Mouse (Mus musculus): ENCODE data around the gene Shc2. TPM values are rescaled to one million over a fixed set of nuclear protein-coding genes. Genes with fewer than 3 reads are reported as not detected.

Gene Shc2
- total RNA-seq, 1 experiment: 4.3 TPM

- H3K36me3 ChIP-seq (ENCODE audit: control insufficient read depth, insufficient read depth, low read length, poor library complexity, severe bottlenecking): no peaks in the 10 kb centered on the region
- H3K4me1 ChIP-seq (ENCODE audit: control insufficient read depth in 2 of 2, insufficient read depth in 2 of 2, low read length in 2 of 2, poor library complexity in 1 of 2): peaks cover 7 to 25% of the 10 kb centered on the region in 2 experiments; a peak in 3 of 4 replicates
- DNase-seq (ENCODE audit: low read depth, low spot score): no peak
- TF ChIP-seq CHD2 (IDR thresholded peaks at IDR 0.05; ENCODE audit: low read depth, low read length) (no peak), MAFK (IDR thresholded peaks at IDR 0.05; ENCODE audit: insufficient read depth, low read depth, low read length) (no peak)
- H3K9ac ChIP-seq (ENCODE audit: insufficient read depth, low read depth, low read length, poor library complexity, severe bottlenecking): no peak overlapping the region
- no peak overlapping the region for H3K4me3 ChIP-seq (ENCODE audit: insufficient read depth in 1 of 2, low read depth in 1 of 2, low read length in 2 of 2, poor library complexity in 1 of 2, severe bottlenecking in 1 of 2)
- H3K9me3 ChIP-seq (ENCODE audit: control insufficient read depth, insufficient read depth, low read depth, low read length): no peaks in the 10 kb centered on the region
- in situ Hi-C loops (cut with MboI; ENCODE audit: low sequenced_read_pairs in 2 of 2, unreplicated experiment in 2 of 2): no loop called here
- no peak overlapping the region for H3K27ac ChIP-seq (ENCODE audit: insufficient read depth, low read depth, low read length, poor library complexity, severe bottlenecking)
Observed at GRCm38 (mm10) chr10:79611296-79611695, 26.4 kb downstream of the Shc2 start.

GRCm38 (mm10) chr10:79609276-79609675 is 28.4 kb downstream of the Shc2 start:
- no peaks in the 10 kb centered on the region for H3K9me3 ChIP-seq (ENCODE audit: control insufficient read depth, insufficient read depth, low read depth, low read length)
- H3K27ac ChIP-seq (ENCODE audit: insufficient read depth, low read depth, low read length, poor library complexity, severe bottlenecking): no peak overlapping the region
- no peak overlapping the region for H3K9ac ChIP-seq (ENCODE audit: insufficient read depth, low read depth, low read length, poor library complexity, severe bottlenecking)
- peaks cover 6 to 21% of the 10 kb centered on the region in 2 experiments; a peak in 3 of 4 replicates for H3K4me1 ChIP-seq (ENCODE audit: control insufficient read depth in 2 of 2, insufficient read depth in 2 of 2, low read length in 2 of 2, poor library complexity in 1 of 2)
- DNase-seq (ENCODE audit: low read depth, low spot score): no peak
- TF ChIP-seq MAFK (IDR thresholded peaks at IDR 0.05; ENCODE audit: insufficient read depth, low read depth, low read length): no peak
- TF ChIP-seq CHD2 (IDR thresholded peaks at IDR 0.05; ENCODE audit: low read depth, low read length): no peak
- no peak for TF ChIP-seq ZC3H11A (IDR thresholded peaks at IDR 0.05; ENCODE audit: borderline replicate concordance, low read depth, low read length)
- no peak for TF ChIP-seq ZNF384 (IDR thresholded peaks at IDR 0.05; ENCODE audit: low read depth, low read length)
- no peak for TF ChIP-seq HCFC1 (IDR thresholded peaks at IDR 0.05; ENCODE audit: borderline replicate concordance, insufficient read depth, low read length)
- in situ Hi-C loops (cut with MboI; ENCODE audit: low sequenced_read_pairs in 2 of 2, unreplicated experiment in 2 of 2): no loop called here
- H3K36me3 ChIP-seq (ENCODE audit: control insufficient read depth, insufficient read depth, low read length, poor library complexity, severe bottlenecking): no peaks in the 10 kb centered on the region
- H3K4me3 ChIP-seq (ENCODE audit: insufficient read depth in 1 of 2, low read depth in 1 of 2, low read length in 2 of 2, poor library complexity in 1 of 2, severe bottlenecking in 1 of 2): no peak overlapping the region

- Histone ChIP-seq H3K36me3 (ENCODE audit: control insufficient read depth, insufficient read depth, low read length, poor library complexity, severe bottlenecking) (no peaks in the 10 kb centered on the region), H3K4me3 (ENCODE audit: insufficient read depth in 1 of 2, low read depth in 1 of 2, low read length in 2 of 2, poor library complexity in 1 of 2, severe bottlenecking in 1 of 2) (no peak overlapping the region), H3K27ac (ENCODE audit: insufficient read depth, low read depth, low read length, poor library complexity, severe bottlenecking) (no peak overlapping the region), H3K9ac (ENCODE audit: insufficient read depth, low read depth, low read length, poor library complexity, severe bottlenecking) (no peak overlapping the region), H3K9me3 (ENCODE audit: control insufficient read depth, insufficient read depth, low read depth, low read length) (no peaks in the 10 kb centered on the region), H3K4me1 (ENCODE audit: control insufficient read depth in 2 of 2, insufficient read depth in 2 of 2, low read length in 2 of 2, poor library complexity in 1 of 2) (peaks cover 1 to 14% of the 10 kb centered on the region in 2 experiments; a peak in 1 of 4 replicates)
- no peak for DNase-seq (ENCODE audit: low read depth, low spot score)
- in situ Hi-C loops (cut with MboI; ENCODE audit: low sequenced_read_pairs in 2 of 2, unreplicated experiment in 2 of 2): no loop called here
- TF ChIP-seq MAFK (IDR thresholded peaks at IDR 0.05; ENCODE audit: insufficient read depth, low read depth, low read length) (no peak), ZC3H11A (IDR thresholded peaks at IDR 0.05; ENCODE audit: borderline replicate concordance, low read depth, low read length) (no peak), CHD2 (IDR thresholded peaks at IDR 0.05; ENCODE audit: low read depth, low read length) (no peak), ZNF384 (IDR thresholded peaks at IDR 0.05; ENCODE audit: low read depth, low read length) (no peak), HCFC1 (IDR thresholded peaks at IDR 0.05; ENCODE audit: borderline replicate concordance, insufficient read depth, low read length) (no peak)
Observed at GRCm38 (mm10) chr10:79607892-79608291, 29.8 kb downstream of the Shc2 start.

GRCm38 (mm10) chr10:79606537-79606936 is 31.2 kb downstream of the Shc2 start:
- Histone ChIP-seq H3K4me1 (ENCODE audit: control insufficient read depth in 2 of 2, insufficient read depth in 2 of 2, low read length in 2 of 2, poor library complexity in 1 of 2) (peaks cover 0 to 6% of the 10 kb centered on the region in 2 experiments; a peak in 1 of 4 replicates), H3K9ac (ENCODE audit: insufficient read depth, low read depth, low read length, poor library complexity, severe bottlenecking) (no peak overlapping the region), H3K4me3 (ENCODE audit: insufficient read depth in 1 of 2, low read depth in 1 of 2, low read length in 2 of 2, poor library complexity in 1 of 2, severe bottlenecking in 1 of 2) (no peak overlapping the region), H3K9me3 (ENCODE audit: control insufficient read depth, insufficient read depth, low read depth, low read length) (no peaks in the 10 kb centered on the region), H3K36me3 (ENCODE audit: control insufficient read depth, insufficient read depth, low read length, poor library complexity, severe bottlenecking) (no peaks in the 10 kb centered on the region), H3K27ac (ENCODE audit: insufficient read depth, low read depth, low read length, poor library complexity, severe bottlenecking) (no peak overlapping the region)
- TF ChIP-seq ZNF384 (IDR thresholded peaks at IDR 0.05; ENCODE audit: low read depth, low read length): no peak
- TF ChIP-seq ZC3H11A (IDR thresholded peaks at IDR 0.05; ENCODE audit: borderline replicate concordance, low read depth, low read length): no peak
- TF ChIP-seq MAFK (IDR thresholded peaks at IDR 0.05; ENCODE audit: insufficient read depth, low read depth, low read length): no peak
- no peak for TF ChIP-seq HCFC1 (IDR thresholded peaks at IDR 0.05; ENCODE audit: borderline replicate concordance, insufficient read depth, low read length)
- in situ Hi-C loops (cut with MboI; ENCODE audit: low sequenced_read_pairs in 2 of 2, unreplicated experiment in 2 of 2): no loop called here
- no peak for DNase-seq (ENCODE audit: low read depth, low spot score)

GRCm38 (mm10) chr10:79597936-79598230 is 39.8 kb downstream of the Shc2 start:
- no peak overlapping the region for H3K9ac ChIP-seq (ENCODE audit: insufficient read depth, low read depth, low read length, poor library complexity, severe bottlenecking)
- no peaks in the 10 kb centered on the region for H3K36me3 ChIP-seq (ENCODE audit: control insufficient read depth, insufficient read depth, low read length, poor library complexity, severe bottlenecking)
- no peaks in the 10 kb centered on the region for H3K4me1 ChIP-seq (ENCODE audit: control insufficient read depth in 2 of 2, insufficient read depth in 2 of 2, low read length in 2 of 2, poor library complexity in 1 of 2)
- H3K9me3 ChIP-seq (ENCODE audit: control insufficient read depth, insufficient read depth, low read depth, low read length): no peaks in the 10 kb centered on the region
- no peak overlapping the region for H3K4me3 ChIP-seq (ENCODE audit: insufficient read depth in 1 of 2, low read depth in 1 of 2, low read length in 2 of 2, poor library complexity in 1 of 2, severe bottlenecking in 1 of 2)
- no peak overlapping the region for H3K27ac ChIP-seq (ENCODE audit: insufficient read depth, low read depth, low read length, poor library complexity, severe bottlenecking)
- TF ChIP-seq ZNF384 (IDR thresholded peaks at IDR 0.05; ENCODE audit: low read depth, low read length) (no peak), HCFC1 (IDR thresholded peaks at IDR 0.05; ENCODE audit: borderline replicate concordance, insufficient read depth, low read length) (no peak), MAFK (IDR thresholded peaks at IDR 0.05; ENCODE audit: insufficient read depth, low read depth, low read length) (no peak), ZC3H11A (IDR thresholded peaks at IDR 0.05; ENCODE audit: borderline replicate concordance, low read depth, low read length) (no peak)
- in situ Hi-C loops (cut with MboI; ENCODE audit: low sequenced_read_pairs in 2 of 2, unreplicated experiment in 2 of 2): loop anchor here (5.0 to 10.0 kb wide), 2 partner anchors 49 to 57 kb away; partner anchors contain the start of gene Odf3l2 (in 1 of the 2)
- DNase-seq (ENCODE audit: low read depth, low spot score): no peak

Measured in ES-E14 (cell line).